Mouse (Mus musculus) liver, embryonic 16.5 days (tissue): ENCODE results near the gene Emsy. TPM values are rescaled to one million over a fixed set of nuclear protein-coding genes. Genes with fewer than 3 reads are reported as not detected.

Experiments used
- ATAC-seq: fragments of 200-750 bp; cut with Nextera tagmentation; 2 replicates; pipeline ENCODE4 v1.8.0; 2017; ENCODE audit warnings: low read depth, mild to moderate bottlenecking, moderate number of reproducible peaks, moderate library complexity
- H3K27ac ChIP-seq: fragments of 300-500 bp; sonication (generic); 2 replicates; pipeline ENCODE4 v1.5.1; 2014; ENCODE audit warnings: mild to moderate bottlenecking, low read length
- H3K27me3 ChIP-seq: fragments of 300-500 bp; sonication (generic); 2 replicates; pipeline ENCODE4 v1.6.1; 2014; ENCODE audit warnings: low read depth, low read length, mixed read lengths; ENCODE audit not compliant: control insufficient read depth, insufficient read depth
- H3K36me3 ChIP-seq: fragments of 300-500 bp; sonication (generic); 2 replicates; pipeline ENCODE4 v1.6.1; 2014; ENCODE audit warnings: mild to moderate bottlenecking; ENCODE audit not compliant: control insufficient read depth, insufficient read depth
- H3K4me1 ChIP-seq: fragments of 300-500 bp; sonication (generic); 2 replicates; pipeline ENCODE4 v1.6.1; 2014; ENCODE audit warnings: low read depth, low read length, mixed read lengths; ENCODE audit not compliant: control insufficient read depth
- H3K4me2 ChIP-seq: fragments of 300-500 bp; sonication (generic); 2 replicates; pipeline ENCODE4 v1.6.1; 2014; ENCODE audit warnings: low read depth, low read length, mixed read lengths
- H3K4me3 ChIP-seq: fragments of 300-500 bp; sonication (generic); 2 replicates; pipeline ENCODE4 v1.5.1; 2014; ENCODE audit warnings: low read depth, mild to moderate bottlenecking, low read length
- H3K9ac ChIP-seq: fragments of 300-500 bp; sonication (generic); 2 replicates; pipeline ENCODE4 v1.6.1; 2014; ENCODE audit warnings: low read depth, low read length
- H3K9me3 ChIP-seq: fragments of 300-500 bp; sonication (generic); replicated peaks from 2 replicates; pipeline ENCODE4 v1.6.1; 2016; ENCODE audit warnings: low read length; ENCODE audit not compliant: control insufficient read depth
- WGBS: fragments of 180-500 bp; shearing (Covaris S2); extraction: QIAGEN DNeasy Blood & Tissue Kit; methylation state at CpG from one replicate; pipeline ENCODE4 v1.1.7; 2014; ENCODE audit not compliant: insufficient replicate concordance; 5-methylcytosine and 5-hydroxymethylcytosine counted together
- polyA plus RNA-seq: library from polyadenylated mRNA; unstranded; fragments of >200 nt; fragmentation: Nextera tagmentation; extraction: Ambion mirVana; gene quantifications from 2 replicates; pipeline ENCODE4 v1.2.1, GENCODE M21; 2015

Gene Emsy
- polyA plus RNA-seq, 1 experiment from 2014 or later, result 7.4 TPM

- Histone ChIP-seq H3K4me1 (no peaks in the 10 kb centered on the region), H3K27ac (peak overlapping the region; percentile 33; the same call in 1 of the 2 replicates), H3K4me3 (no peak overlapping the region), H3K9ac (no peak overlapping the region), H3K27me3 (no peaks in the 10 kb centered on the region), H3K9me3 (no peaks in the 10 kb centered on the region), H3K36me3 (no peaks in the 10 kb centered on the region), H3K4me2 (no peak overlapping the region)
- WGBS, result 70% methylated on average over 6 of the region's 6 CpGs
- ATAC-seq, result no peak
Observed at GRCm38 (mm10) chr7:98563991-98564390, 92.6 kb downstream of the Emsy start.

DNA sequence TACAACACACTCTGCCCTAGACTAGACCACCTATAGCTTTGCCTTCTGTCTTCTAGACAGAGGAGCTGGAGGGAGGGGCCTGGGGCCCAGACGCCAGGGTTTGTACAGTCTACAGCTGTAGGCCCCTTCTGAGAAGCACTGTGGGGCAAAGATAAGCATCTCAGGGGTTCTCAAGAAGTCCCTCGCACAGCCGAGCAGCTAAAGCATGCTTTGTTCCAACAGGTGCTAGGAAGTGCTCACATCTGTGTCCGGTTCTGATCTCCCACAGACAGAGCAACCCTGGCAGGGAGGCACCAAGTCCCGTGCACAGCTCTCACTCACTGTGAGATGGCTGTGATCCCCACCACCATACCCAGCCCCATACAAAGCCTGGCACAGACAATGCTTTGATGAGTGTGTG lies 93.6 kb downstream of the Emsy start:
- H3K27me3 ChIP-seq, result no peaks in the 10 kb centered on the region
- H3K9ac ChIP-seq, result no peak overlapping the region
- H3K36me3 ChIP-seq, result no peaks in the 10 kb centered on the region
- no peak overlapping the region for H3K27ac ChIP-seq
- no peaks in the 10 kb centered on the region for H3K4me1 ChIP-seq
- no peak overlapping the region for H3K4me2 ChIP-seq
- no peak for ATAC-seq
- WGBS, result 17% methylated on average over 5 of the region's 5 CpGs
- no peaks in the 10 kb centered on the region for H3K9me3 ChIP-seq
- H3K4me3 ChIP-seq, result no peak overlapping the region

GRCm38 (mm10) chr7:98562186-98562585 lies 94.4 kb downstream of the Emsy start:
- Histone ChIP-seq H3K4me3 (no peak overlapping the region), H3K36me3 (no peaks in the 10 kb centered on the region), H3K27ac (no peak overlapping the region), H3K9me3 (no peaks in the 10 kb centered on the region), H3K27me3 (no peaks in the 10 kb centered on the region), H3K9ac (no peak overlapping the region), H3K4me1 (no peaks in the 10 kb centered on the region), H3K4me2 (no peak overlapping the region)
- 41% methylated on average over 8 of the region's 8 CpGs for WGBS
- ATAC-seq, result no peak

DNA sequence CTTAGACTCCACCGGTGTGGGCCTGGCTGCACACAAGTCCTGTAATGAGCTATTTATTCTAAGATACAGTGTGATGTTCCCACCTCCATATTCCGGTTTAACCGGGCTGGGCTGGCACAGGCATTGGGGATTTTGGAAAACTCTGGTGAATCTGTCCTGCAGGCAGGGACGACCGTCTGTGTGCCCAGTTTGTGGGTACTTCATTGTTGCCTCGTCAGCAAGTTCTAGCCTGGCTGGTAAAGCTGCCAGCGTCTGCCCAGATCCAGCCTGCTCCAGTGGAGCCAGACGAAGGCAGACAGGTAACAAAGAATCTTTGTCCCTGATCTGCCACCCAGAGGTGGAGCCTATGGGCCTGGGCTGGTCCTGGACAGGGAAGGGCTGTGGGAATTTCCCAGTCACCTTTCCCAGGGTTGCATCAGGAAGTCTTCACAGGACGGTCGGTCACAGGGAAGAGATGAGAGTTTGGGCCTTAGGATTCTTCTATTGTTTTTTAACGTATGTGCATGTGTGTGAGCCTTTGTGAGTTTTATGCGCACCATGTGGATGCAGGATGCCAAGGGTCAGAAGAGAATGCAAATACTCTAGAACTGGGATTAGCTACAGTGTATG lies 94.9 kb downstream of the Emsy start:
- Histone ChIP-seq H3K36me3 (no peaks in the 10 kb centered on the region), H3K27ac (no peak overlapping the region), H3K9ac (no peak overlapping the region), H3K4me2 (no peak overlapping the region), H3K4me1 (no peaks in the 10 kb centered on the region), H3K9me3 (no peaks in the 10 kb centered on the region), H3K4me3 (no peak overlapping the region), H3K27me3 (no peaks in the 10 kb centered on the region)
- 74% methylated on average over 12 of the region's 12 CpGs for WGBS
- no peak for ATAC-seq

- H3K27ac ChIP-seq, result no peak overlapping the region
- WGBS, result 52% methylated on average over 9 of the region's 9 CpGs
- H3K4me2 ChIP-seq, result no peak overlapping the region
- H3K36me3 ChIP-seq, result no peaks in the 10 kb centered on the region
- H3K4me1 ChIP-seq, result no peaks in the 10 kb centered on the region
- no peaks in the 10 kb centered on the region for H3K9me3 ChIP-seq
- ATAC-seq, result no peak
- no peak overlapping the region for H3K4me3 ChIP-seq
- H3K27me3 ChIP-seq, result no peaks in the 10 kb centered on the region
- no peak overlapping the region for H3K9ac ChIP-seq
Observed at GRCm38 (mm10) chr7:98558128-98558921, 98.3 kb downstream of the Emsy start.

- H3K4me3 ChIP-seq, result no peak overlapping the region
- 39% methylated on average over 6 of the region's 6 CpGs for WGBS
- ATAC-seq, result no peak
- H3K27me3 ChIP-seq, result no peaks in the 10 kb centered on the region
- H3K9ac ChIP-seq, result no peak overlapping the region
- no peaks in the 10 kb centered on the region for H3K36me3 ChIP-seq
- no peaks in the 10 kb centered on the region for H3K9me3 ChIP-seq
- H3K27ac ChIP-seq, result no peak overlapping the region
- no peaks in the 10 kb centered on the region for H3K4me1 ChIP-seq
- H3K4me2 ChIP-seq, result no peak overlapping the region
Observed at GRCm38 (mm10) chr7:98556767-98557394, 99.7 kb downstream of the Emsy start.

DNA sequence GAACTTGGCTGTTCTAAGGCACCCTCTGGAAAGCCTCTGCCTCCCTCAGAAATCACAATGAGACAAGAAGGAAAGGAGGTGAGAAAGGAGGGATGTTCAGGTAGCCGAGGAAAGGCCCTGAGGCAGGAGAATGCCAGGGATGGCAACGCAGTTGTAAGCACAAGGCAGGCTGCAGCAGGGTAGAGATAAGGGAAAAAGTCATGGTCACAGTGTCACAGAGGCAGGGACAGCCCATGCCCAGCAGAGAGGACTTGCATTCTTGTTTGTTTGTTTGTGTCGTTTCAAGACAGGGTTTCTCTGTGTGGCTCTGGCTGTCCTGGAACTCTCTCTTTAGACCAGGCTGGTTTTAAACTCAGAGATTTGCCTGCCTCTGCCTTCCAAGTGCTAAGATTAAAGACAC lies 105.5 kb downstream of the Emsy start:
- Histone ChIP-seq H3K36me3 (no peaks in the 10 kb centered on the region), H3K27me3 (no peaks in the 10 kb centered on the region), H3K27ac (no peak overlapping the region), H3K9ac (no peak overlapping the region), H3K4me1 (no peaks in the 10 kb centered on the region), H3K9me3 (no peaks in the 10 kb centered on the region), H3K4me3 (no peak overlapping the region), H3K4me2 (no peak overlapping the region)
- ATAC-seq, result no peak
- WGBS, result 28% methylated on average over 3 of the region's 3 CpGs

GRCm38 (mm10) chr7:98550596-98550995 lies 106.0 kb downstream of the Emsy start:
- Histone ChIP-seq H3K4me2 (no peak overlapping the region), H3K9me3 (no peaks in the 10 kb centered on the region), H3K4me1 (no peaks in the 10 kb centered on the region), H3K27me3 (no peaks in the 10 kb centered on the region), H3K4me3 (no peak overlapping the region), H3K9ac (no peak overlapping the region), H3K36me3 (no peaks in the 10 kb centered on the region), H3K27ac (no peak overlapping the region)
- WGBS, result 12% methylated on average over 2 of the region's 2 CpGs
- ATAC-seq, result no peak; the same call in 1 of the 2 replicates

DNA sequence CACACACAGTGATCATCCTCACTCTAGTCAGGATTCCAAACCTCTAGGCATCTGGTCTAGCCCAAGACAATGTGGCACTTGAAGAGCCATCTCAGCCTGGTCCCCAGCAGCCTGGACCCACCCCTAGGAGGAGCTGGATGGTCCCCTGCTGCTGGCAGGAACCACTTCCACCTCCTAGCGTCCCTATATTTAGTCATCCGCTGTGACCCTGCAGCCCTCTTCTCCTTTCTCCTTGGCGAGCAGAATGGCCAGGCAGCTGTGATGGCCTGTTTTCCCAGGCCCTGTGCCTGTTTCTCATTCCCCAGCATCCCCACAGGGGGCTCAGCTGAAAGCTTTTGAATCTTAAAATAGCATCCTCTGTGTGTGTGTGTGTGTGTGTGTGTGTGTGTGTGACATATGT lies 107.7 kb downstream of the Emsy start:
- no peak for ATAC-seq
- no peaks in the 10 kb centered on the region for H3K27me3 ChIP-seq
- H3K9ac ChIP-seq, result no peak overlapping the region
- no peak overlapping the region for H3K4me2 ChIP-seq
- 30% methylated on average over 3 of the region's 3 CpGs for WGBS
- H3K4me1 ChIP-seq, result no peaks in the 10 kb centered on the region
- H3K27ac ChIP-seq, result no peak overlapping the region
- H3K4me3 ChIP-seq, result no peak overlapping the region
- H3K36me3 ChIP-seq, result no peaks in the 10 kb centered on the region
- H3K9me3 ChIP-seq, result no peaks in the 10 kb centered on the region
